Mouse (Mus musculus): Measurements from ENCODE around the gene Zcchc4. TPM values are rescaled to one million over a fixed set of nuclear protein-coding genes. Genes with fewer than 3 reads are reported as not detected.

Gene Zcchc4
- polyA plus RNA-seq, 1 experiment, result 5.3 TPM

- peaks cover 8% of the 10 kb centered on the region for H3K36me3 ChIP-seq (ENCODE audit: control insufficient read depth, insufficient read depth)
- no peak overlapping the region for H3ac ChIP-seq (ENCODE audit: control insufficient read depth, insufficient read length)
- no peaks in the 10 kb centered on the region for H3K27me3 ChIP-seq (ENCODE audit: control insufficient read depth, insufficient read depth, insufficient read length)
- H3K4me3 ChIP-seq, result no peak overlapping the region
- H3K79me2 ChIP-seq (ENCODE audit: control insufficient read depth, insufficient read depth), result no peaks in the 10 kb centered on the region
- no peak overlapping the region for H3K4me2 ChIP-seq (ENCODE audit: low read depth)
- TF ChIP-seq CEBPB (IDR thresholded peaks at IDR 0.05; ENCODE audit: insufficient read depth, poor library complexity, severe bottlenecking) (no peak), POLR2A (IDR thresholded peaks at IDR 0.05; ENCODE audit: insufficient read length, low read depth) (no peak), MYOG (IDR thresholded peaks at IDR 0.05; ENCODE audit: control insufficient read depth in 1 of 3, insufficient read depth in 1 of 3, insufficient read length in 2 of 3, low read depth in 2 of 3) (no peak)
These were observed 46.5 kb downstream of the Zcchc4 start for GRCm38 (mm10) chr5:52821691-52822090.

GRCm38 (mm10) chr5:52827923-52828322 is 52.7 kb downstream of the Zcchc4 start:
- no peak for TF ChIP-seq REST (IDR thresholded peaks at IDR 0.05; ENCODE audit: insufficient read depth, insufficient read length)
- Histone ChIP-seq H3K36me3 (ENCODE audit: control insufficient read depth, insufficient read depth) (peaks cover 6% of the 10 kb centered on the region), H3K4me3 (no peak overlapping the region), H3K4me2 (ENCODE audit: low read depth) (no peak overlapping the region), H3K27me3 (ENCODE audit: control insufficient read depth, insufficient read depth, insufficient read length) (no peaks in the 10 kb centered on the region), H3ac (ENCODE audit: control insufficient read depth, insufficient read length) (no peak overlapping the region), H3K79me2 (ENCODE audit: control insufficient read depth, insufficient read depth) (no peaks in the 10 kb centered on the region)

GRCm38 (mm10) chr5:52833005-52833404 is 57.8 kb downstream of the Zcchc4 start:
- TF ChIP-seq REST (IDR thresholded peaks at IDR 0.05; ENCODE audit: insufficient read depth, insufficient read length) (no peak), USF1 (IDR thresholded peaks at IDR 0.05; ENCODE audit: low read depth) (no peak), MAX (IDR thresholded peaks at IDR 0.05; ENCODE audit: low read depth) (no peak), POLR2AphosphoS2 (IDR thresholded peaks at IDR 0.05; ENCODE audit: insufficient read length, low read depth) (no peak), CEBPB (IDR thresholded peaks at IDR 0.05; ENCODE audit: insufficient read depth, poor library complexity, severe bottlenecking) (no peak), MYOG (IDR thresholded peaks at IDR 0.05; ENCODE audit: control insufficient read depth in 1 of 3, insufficient read depth in 1 of 3, insufficient read length in 2 of 3, low read depth in 2 of 3) (no peak), SRF (IDR thresholded peaks at IDR 0.05; ENCODE audit: control insufficient read depth, insufficient read length, low read depth) (no peak), TCF3 (IDR thresholded peaks at IDR 0.05; ENCODE audit: insufficient read length, low read depth) (no peak), TCF12 (IDR thresholded peaks at IDR 0.05; ENCODE audit: insufficient read depth, poor library complexity, severe bottlenecking) (no peak), MYOD1 (IDR thresholded peaks at IDR 0.05; ENCODE audit: control insufficient read depth in 1 of 3, insufficient read length in 2 of 3, low read depth in 2 of 3) (no peak), E2F4 (IDR thresholded peaks at IDR 0.05; ENCODE audit: insufficient read depth) (no peak), POLR2A (IDR thresholded peaks at IDR 0.05; ENCODE audit: insufficient read length, low read depth) (no peak)
- H3ac ChIP-seq (ENCODE audit: control insufficient read depth, insufficient read length), result no peak overlapping the region
- H3K27me3 ChIP-seq (ENCODE audit: control insufficient read depth, insufficient read depth, insufficient read length), result no peaks in the 10 kb centered on the region
- peaks cover 32% of the 10 kb centered on the region for H3K79me2 ChIP-seq (ENCODE audit: control insufficient read depth, insufficient read depth)
- peak overlapping the region; percentile 64 for H3K4me3 ChIP-seq
- H3K36me3 ChIP-seq (ENCODE audit: control insufficient read depth, insufficient read depth), result peaks cover 14% of the 10 kb centered on the region
- H3K4me2 ChIP-seq (ENCODE audit: low read depth), result peak overlapping the region; percentile 86

- TF ChIP-seq TCF12 (IDR thresholded peaks at IDR 0.05; ENCODE audit: insufficient read depth, poor library complexity, severe bottlenecking) (no peak), MAX (IDR thresholded peaks at IDR 0.05; ENCODE audit: low read depth) (no peak), MYOG (IDR thresholded peaks at IDR 0.05; ENCODE audit: control insufficient read depth in 1 of 3, insufficient read depth in 1 of 3, insufficient read length in 2 of 3, low read depth in 2 of 3) (peak in 1 of 3 experiments; percentile 65), CEBPB (IDR thresholded peaks at IDR 0.05; ENCODE audit: insufficient read depth, poor library complexity, severe bottlenecking) (no peak), REST (IDR thresholded peaks at IDR 0.05; ENCODE audit: insufficient read depth, insufficient read length) (no peak), USF1 (IDR thresholded peaks at IDR 0.05; ENCODE audit: low read depth) (no peak), SRF (IDR thresholded peaks at IDR 0.05; ENCODE audit: control insufficient read depth, insufficient read length, low read depth) (peak; percentile 57), E2F4 (IDR thresholded peaks at IDR 0.05; ENCODE audit: insufficient read depth) (no peak), POLR2A (IDR thresholded peaks at IDR 0.05; ENCODE audit: insufficient read length, low read depth) (peak; percentile 81), TCF3 (IDR thresholded peaks at IDR 0.05; ENCODE audit: insufficient read length, low read depth) (no peak), POLR2AphosphoS2 (IDR thresholded peaks at IDR 0.05; ENCODE audit: insufficient read length, low read depth) (peak; percentile 90), MYOD1 (IDR thresholded peaks at IDR 0.05; ENCODE audit: control insufficient read depth in 1 of 3, insufficient read length in 2 of 3, low read depth in 2 of 3) (peak in 2 of 3 experiments; percentile 54 to 66)
- H3K27me3 ChIP-seq (ENCODE audit: control insufficient read depth, insufficient read depth, insufficient read length), result no peaks in the 10 kb centered on the region
- H3K4me2 ChIP-seq (ENCODE audit: low read depth), result peak within 1 kb of the TSS; percentile 86
- H3K36me3 ChIP-seq (ENCODE audit: control insufficient read depth, insufficient read depth), result peaks cover 21% of the 10 kb centered on the region
- peaks cover 32% of the 10 kb centered on the region for H3K79me2 ChIP-seq (ENCODE audit: control insufficient read depth, insufficient read depth)
- H3ac ChIP-seq (ENCODE audit: control insufficient read depth, insufficient read length), result peak within 1 kb of the TSS; percentile 3
- peak within 1 kb of the TSS; percentile 64 for H3K4me3 ChIP-seq
These were observed 58.6 kb downstream of the Zcchc4 start, which contains the start of gene Anapc4 for GRCm38 (mm10) chr5:52833761-52834274. Gene Anapc4, plus strand, starts transcription at chr5:52834012.

- Histone ChIP-seq H3K27me3 (ENCODE audit: control insufficient read depth, insufficient read depth, insufficient read length) (no peaks in the 10 kb centered on the region), H3ac (ENCODE audit: control insufficient read depth, insufficient read length) (peak overlapping the region; percentile 3), H3K36me3 (ENCODE audit: control insufficient read depth, insufficient read depth) (peaks cover 21% of the 10 kb centered on the region), H3K4me2 (ENCODE audit: low read depth) (peak overlapping the region; percentile 70), H3K79me2 (ENCODE audit: control insufficient read depth, insufficient read depth) (peaks cover 32% of the 10 kb centered on the region), H3K4me3 (peak overlapping the region; percentile 64)
- TF ChIP-seq TCF3 (IDR thresholded peaks at IDR 0.05; ENCODE audit: insufficient read length, low read depth), result no peak
These were observed 59.2 kb downstream of the Zcchc4 start for GRCm38 (mm10) chr5:52834386-52834785.
